Mouse (Mus musculus) midbrain, embryonic 16.5 days (tissue): Measurements from ENCODE around the gene Arap2. TPM values are rescaled to one million over a fixed set of nuclear protein-coding genes. Genes with fewer than 3 reads are reported as not detected.

Source experiments
- ATAC-seq: fragments of 200-750 bp; cut with Nextera tagmentation; 2 replicates; pipeline ENCODE4 v1.8.0; 2017; ENCODE audit warnings: moderate TSS enrichment
- H3K27ac ChIP-seq: fragments of 300-500 bp; sonication (generic); 2 replicates; pipeline ENCODE4 v1.5.1; 2014; ENCODE audit warnings: mild to moderate bottlenecking, low read length, mixed read lengths
- H3K27me3 ChIP-seq: fragments of 300-500 bp; sonication (generic); 2 replicates; pipeline ENCODE4 v1.6.1; 2014; ENCODE audit warnings: low read depth, low read length, mixed read lengths; ENCODE audit not compliant: control insufficient read depth, insufficient read depth
- H3K36me3 ChIP-seq: fragments of 300-500 bp; sonication (generic); 2 replicates; pipeline ENCODE4 v1.6.1; 2014; ENCODE audit warnings: mild to moderate bottlenecking, low read length, moderate library complexity, mixed read lengths; ENCODE audit not compliant: control insufficient read depth, insufficient read depth
- H3K4me1 ChIP-seq: fragments of 300-500 bp; sonication (generic); 2 replicates; pipeline ENCODE4 v1.6.1; 2014; ENCODE audit warnings: mild to moderate bottlenecking, low read length, mixed read lengths; ENCODE audit not compliant: control insufficient read depth, insufficient read depth
- H3K4me2 ChIP-seq: fragments of 300-500 bp; sonication (generic); 2 replicates; pipeline ENCODE4 v1.6.1; 2014; ENCODE audit warnings: mild to moderate bottlenecking, low read length, mixed read lengths
- H3K4me3 ChIP-seq: fragments of 300-500 bp; sonication (generic); 2 replicates; pipeline ENCODE4 v1.5.1; 2014; ENCODE audit warnings: low read depth, mild to moderate bottlenecking, low read length, moderate library complexity, mixed read lengths
- H3K9ac ChIP-seq: fragments of 300-500 bp; sonication (generic); 2 replicates; pipeline ENCODE4 v1.6.1; 2014; ENCODE audit warnings: low read depth, low read length, mixed read lengths
- H3K9me3 ChIP-seq: fragments of 300-500 bp; sonication (generic); replicated peaks from 2 replicates; pipeline ENCODE4 v1.6.1; 2014; ENCODE audit warnings: mild to moderate bottlenecking, low read length, mixed read lengths; ENCODE audit not compliant: control insufficient read depth, poor library complexity, severe bottlenecking
- WGBS: fragments of 180-500 bp; shearing (Covaris S2); extraction: QIAGEN DNeasy Blood & Tissue Kit; methylation state at CpG from one replicate; pipeline ENCODE4 v1.1.7; 2014; 5-methylcytosine and 5-hydroxymethylcytosine counted together
- polyA plus RNA-seq: library from polyadenylated mRNA; unstranded; fragments of >200 nt; fragmentation: Nextera tagmentation; extraction: Ambion mirVana; gene quantifications from 2 replicates; pipeline ENCODE4 v1.2.1, GENCODE M21; 2015

Arap2 gene
- polyA plus RNA-seq, 1 experiment from 2014 or later = 8.1 TPM

GRCm38 (mm10) chr5:62622848-62623479 is 143.0 kb downstream of the Arap2 start:
- no peak overlapping the region for H3K9ac ChIP-seq
- no peaks in the 10 kb centered on the region for H3K9me3 ChIP-seq
- no peaks in the 10 kb centered on the region for H3K36me3 ChIP-seq
- H3K27me3 ChIP-seq = no peaks in the 10 kb centered on the region
- H3K27ac ChIP-seq = no peak overlapping the region
- 82% methylated on average over 11 of the region's 11 CpGs for WGBS
- H3K4me3 ChIP-seq = no peak overlapping the region
- H3K4me1 ChIP-seq = no peaks in the 10 kb centered on the region
- no peak for ATAC-seq
- no peak overlapping the region for H3K4me2 ChIP-seq

- no peak for ATAC-seq
- no peaks in the 10 kb centered on the region for H3K9me3 ChIP-seq
Observed at GRCm38 (mm10) chr5:62618286-62618685, 147.7 kb downstream of the Arap2 start.

GRCm38 (mm10) chr5:62611990-62612389 is 154.0 kb downstream of the Arap2 start:
- H3K9ac ChIP-seq = no peak overlapping the region
- H3K36me3 ChIP-seq = no peaks in the 10 kb centered on the region
- no peak for ATAC-seq
- H3K4me1 ChIP-seq = no peaks in the 10 kb centered on the region
- H3K4me2 ChIP-seq = no peak overlapping the region
- no peak overlapping the region for H3K27ac ChIP-seq
- no peak overlapping the region for H3K4me3 ChIP-seq
- H3K27me3 ChIP-seq = no peaks in the 10 kb centered on the region
- no peaks in the 10 kb centered on the region for H3K9me3 ChIP-seq
- WGBS = 77% methylated on average over 3 of the region's 3 CpGs

More at GRCm38 (mm10) chr5:62618286-62618685, 147.7 kb downstream of the Arap2 start:
- no peak overlapping the region for H3K27ac ChIP-seq
- no peak overlapping the region for H3K4me3 ChIP-seq
- no peaks in the 10 kb centered on the region for H3K4me1 ChIP-seq
- no peak overlapping the region for H3K9ac ChIP-seq
- H3K27me3 ChIP-seq = no peaks in the 10 kb centered on the region
- H3K36me3 ChIP-seq = no peaks in the 10 kb centered on the region
- no peak overlapping the region for H3K4me2 ChIP-seq

- Histone ChIP-seq H3K4me1 (no peaks in the 10 kb centered on the region), H3K9ac (no peak overlapping the region), H3K4me3 (no peak overlapping the region), H3K36me3 (no peaks in the 10 kb centered on the region), H3K27me3 (no peaks in the 10 kb centered on the region), H3K27ac (no peak overlapping the region), H3K4me2 (no peak overlapping the region), H3K9me3 (no peaks in the 10 kb centered on the region)
- ATAC-seq = no peak
- WGBS = 71% methylated on average over 1 of the region's 1 CpGs
Observed at GRCm38 (mm10) chr5:62587348-62587747, 178.6 kb downstream of the Arap2 start.

- Histone ChIP-seq H3K4me2 (no peak overlapping the region), H3K27me3 (no peaks in the 10 kb centered on the region), H3K9ac (no peak overlapping the region), H3K4me3 (no peak overlapping the region), H3K36me3 (no peaks in the 10 kb centered on the region), H3K27ac (no peak overlapping the region), H3K9me3 (no peaks in the 10 kb centered on the region), H3K4me1 (no peaks in the 10 kb centered on the region)
- WGBS = 31% methylated on average over 2 of the region's 2 CpGs
- no peak for ATAC-seq
Observed at GRCm38 (mm10) chr5:62582643-62583042, 183.3 kb downstream of the Arap2 start.

GRCm38 (mm10) chr5:62581699-62582098 is 184.3 kb downstream of the Arap2 start:
- Histone ChIP-seq H3K4me2 (no peak overlapping the region), H3K27me3 (no peaks in the 10 kb centered on the region), H3K36me3 (no peaks in the 10 kb centered on the region), H3K9me3 (no peaks in the 10 kb centered on the region), H3K4me1 (no peaks in the 10 kb centered on the region), H3K9ac (no peak overlapping the region), H3K27ac (no peak overlapping the region), H3K4me3 (no peak overlapping the region)
- no peak for ATAC-seq
- WGBS = 68% methylated on average over 3 of the region's 3 CpGs

- WGBS = 91% methylated on average over 3 of the region's 3 CpGs
Observed at GRCm38 (mm10) chr5:62574336-62574844, 191.6 kb downstream of the Arap2 start.

More at GRCm38 (mm10) chr5:62574336-62574844, 191.6 kb downstream of the Arap2 start:
- Histone ChIP-seq H3K9me3 (no peaks in the 10 kb centered on the region), H3K4me3 (no peak overlapping the region), H3K36me3 (no peaks in the 10 kb centered on the region), H3K27ac (no peak overlapping the region), H3K4me1 (no peaks in the 10 kb centered on the region), H3K9ac (no peak overlapping the region), H3K4me2 (no peak overlapping the region), H3K27me3 (no peaks in the 10 kb centered on the region)
- no peak for ATAC-seq

Other genes with a start within 250 kb of the Arap2 start
- gene Dthd1, start 47.7 kb upstream of the Arap2 start, polyA plus RNA-seq = not detected in 2 replicates